In the genomic region with DNA sequence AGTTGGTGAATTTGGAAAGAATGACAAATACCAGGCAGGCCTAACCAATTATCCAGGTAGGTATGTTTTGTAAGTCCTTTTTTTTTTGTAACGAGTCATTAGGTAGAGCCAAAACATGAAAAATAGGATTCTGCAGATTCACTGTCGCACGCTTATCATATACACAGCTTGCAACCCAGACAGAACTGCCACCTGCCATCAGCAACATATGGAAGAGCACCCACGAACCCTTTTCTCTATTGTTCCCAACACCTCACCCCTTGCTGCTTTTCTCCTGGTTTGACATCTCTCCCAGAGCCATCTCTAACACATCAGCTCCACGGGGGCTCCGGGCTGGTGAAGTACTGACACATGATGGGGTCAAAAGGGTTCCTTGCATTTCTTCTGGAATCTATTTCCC, we compare ENCODE assay signal across 21 mouse cellular contexts. TPM values are rescaled to one million over a fixed set of nuclear protein-coding genes. Genes with fewer than 3 reads are reported as not detected.
"Had no signal": no experiment of that assay in that cellular context is flagged by ENCODE, and none has a peak within 500 bp of the region (broad histone marks: within the 10 kb centered on the region; RNA-seq: fewer than 3 reads in every experiment).

No protein-coding gene starts in this region.

- H3K36me3 ChIP-seq: limb, embryonic 12.5 days; liver, embryonic 13.5 days; lung, embryonic 15.5 days; midbrain, embryonic 15.5 days; neural tube, embryonic 12.5 days had no signal

- DNase-seq: kidney, adult 11 months; kidney, adult 9 months; kidney, postnatal 4 days; liver; liver, embryonic 13.5 days; liver, postnatal 0 days; lung, postnatal 14 days; thymus, postnatal 36 days had no signal

- H3K4me3 ChIP-seq: limb, embryonic 12.5 days; liver, embryonic 13.5 days; lung, embryonic 15.5 days; megakaryocyte, embryonic 14.5 days; midbrain, embryonic 15.5 days; neural tube, embryonic 12.5 days had no signal

- H3K4me2 ChIP-seq: limb, embryonic 12.5 days; liver, embryonic 13.5 days; lung, embryonic 15.5 days; midbrain, embryonic 11.5 days; midbrain, embryonic 15.5 days; neural tube, embryonic 12.5 days had no signal

- H3K27me3 ChIP-seq: liver, embryonic 13.5 days; lung, embryonic 15.5 days; megakaryocyte, embryonic 14.5 days; midbrain, embryonic 15.5 days; neural tube, embryonic 12.5 days had no signal

- H3K27ac ChIP-seq: kidney, postnatal 0 days; limb, embryonic 12.5 days; liver, embryonic 13.5 days; lung, embryonic 15.5 days; macrophage; midbrain, embryonic 15.5 days; neural tube, embryonic 12.5 days had no signal

- ATAC-seq: liver, postnatal 0 days had no signal

- H3K9me3 ChIP-seq: limb, embryonic 12.5 days; liver, embryonic 13.5 days; lung, embryonic 15.5 days; megakaryocyte, embryonic 14.5 days; midbrain, embryonic 15.5 days; neural tube, embryonic 12.5 days had no signal

- H3K9ac ChIP-seq: limb, embryonic 12.5 days; liver, embryonic 13.5 days; liver, postnatal 0 days; lung, embryonic 15.5 days; midbrain, embryonic 15.5 days; neural tube, embryonic 12.5 days had no signal

- H3K4me1 ChIP-seq: liver, embryonic 13.5 days; lung, embryonic 15.5 days; midbrain, embryonic 15.5 days; neural tube, embryonic 12.5 days had no signal

RNA-seq across cellular contexts. Expression of a gene that starts 16.5 kb away (rescaled TPM):
- total RNA-seq: layer of hippocampus, adult 8-10 months; left cerebral cortex, postnatal 36 days; monocyte, adult 5-6 weeks; neutrophil, adult 5-6 weeks had no signal
- polyA plus RNA-seq: kidney, postnatal 0 days; liver, postnatal 0 days; macrophage; spleen, adult 2 months had no signal
